Mouse (Mus musculus) hindbrain, embryonic 16.5 days (tissue): ENCODE data around the gene Zfp365. TPM values are rescaled to one million over a fixed set of nuclear protein-coding genes. Genes with fewer than 3 reads are reported as not detected.

Experiments
- ATAC-seq: fragments of 200-750 bp; cut with Nextera tagmentation; 2 replicates; pipeline ENCODE4 v1.8.0; 2017; ENCODE audit warnings: moderate TSS enrichment, moderate library complexity
- H3K27ac ChIP-seq: fragments of 300-500 bp; sonication (generic); 2 replicates; pipeline ENCODE4 v1.5.1; 2014; ENCODE audit warnings: low read depth, mild to moderate bottlenecking, control low read depth, low read length, moderate library complexity
- H3K27me3 ChIP-seq: fragments of 300-500 bp; sonication (generic); replicated peaks from 2 replicates; pipeline ENCODE4 v1.6.1; 2014; ENCODE audit warnings: low read length; ENCODE audit not compliant: control insufficient read depth, insufficient read depth
- H3K36me3 ChIP-seq: fragments of 300-500 bp; sonication (generic); 2 replicates; pipeline ENCODE4 v1.6.1; 2014; ENCODE audit warnings: mild to moderate bottlenecking, low read length, moderate library complexity, mixed read lengths; ENCODE audit not compliant: control insufficient read depth, insufficient read depth
- H3K4me1 ChIP-seq: fragments of 300-500 bp; sonication (generic); 2 replicates; pipeline ENCODE4 v1.6.1; 2014; ENCODE audit warnings: low read depth, low read length; ENCODE audit not compliant: control insufficient read depth, insufficient read depth
- H3K4me2 ChIP-seq: fragments of 300-500 bp; sonication (generic); 2 replicates; pipeline ENCODE4 v1.6.1; 2014; ENCODE audit warnings: mild to moderate bottlenecking, low read length, control low read depth, moderate library complexity
- H3K4me3 ChIP-seq: fragments of 300-500 bp; sonication (generic); 2 replicates; pipeline ENCODE4 v1.5.1; 2014; ENCODE audit warnings: mild to moderate bottlenecking, low read length, control low read depth, moderate library complexity
- H3K9ac ChIP-seq: fragments of 300-500 bp; sonication (generic); 2 replicates; pipeline ENCODE4 v1.6.1; 2014; ENCODE audit warnings: low read depth, mild to moderate bottlenecking, control low read depth, low read length, moderate library complexity
- H3K9me3 ChIP-seq: fragments of 300-500 bp; sonication (generic); 2 replicates; pipeline ENCODE4 v1.6.1; 2014; ENCODE audit warnings: mild to moderate bottlenecking, low read length, moderate library complexity; ENCODE audit not compliant: control insufficient read depth
- WGBS: fragments of 180-500 bp; shearing (Covaris S2); extraction: QIAGEN DNeasy Blood & Tissue Kit; methylation state at CpG from one replicate; pipeline ENCODE4 v1.1.7; 2014; 5-methylcytosine and 5-hydroxymethylcytosine counted together
- polyA plus RNA-seq: library from polyadenylated mRNA; unstranded; fragments of >200 nt; fragmentation: Nextera tagmentation; extraction: Ambion mirVana; gene quantifications from 2 replicates; pipeline ENCODE4 v1.2.1, GENCODE M21; 2015

Zfp365 gene
- polyA plus RNA-seq, 1 experiment from 2014 or later, result 7.5 TPM

- Histone ChIP-seq H3K4me3 (peak overlapping the region; percentile 77), H3K4me2 (peak overlapping the region; percentile 86), H3K9ac (peak overlapping the region; percentile 86), H3K36me3 (peaks cover 2% of the 10 kb centered on the region; the same call in 1 of the 2 replicates), H3K4me1 (0 out of 2 replicates have a peak, but pooled peaks cover 3% of the 10 kb centered on the region), H3K9me3 (no peaks in the 10 kb centered on the region), H3K27me3 (no peaks in the 10 kb centered on the region), H3K27ac (peak overlapping the region; percentile 80)
- WGBS, result 23% methylated on average over 33 of the region's 33 CpGs
- peak; percentile 68 for ATAC-seq
Observed at GRCm38 (mm10) chr10:67911447-67912336, 770 bp downstream of the Zfp365 start.

- WGBS, result 94% methylated on average over 4 of the region's 4 CpGs
Observed at GRCm38 (mm10) chr10:67907931-67908330, 4.5 kb downstream of the Zfp365 start.

GRCm38 (mm10) chr10:67906926-67907325 lies 5.5 kb downstream of the Zfp365 start:
- H3K4me2 ChIP-seq, result no peak overlapping the region
- WGBS, result 89% methylated on average over 2 of the region's 2 CpGs
- H3K36me3 ChIP-seq, result peaks cover 2% of the 10 kb centered on the region; the same call in 1 of the 2 replicates
- ATAC-seq, result no peak
- no peaks in the 10 kb centered on the region for H3K27me3 ChIP-seq
- H3K9me3 ChIP-seq, result no peaks in the 10 kb centered on the region
- H3K4me3 ChIP-seq, result no peak overlapping the region
- H3K4me1 ChIP-seq, result 0 out of 2 replicates have a peak, but pooled peaks cover 3% of the 10 kb centered on the region
- H3K27ac ChIP-seq, result no peak overlapping the region
- no peak overlapping the region for H3K9ac ChIP-seq

More at GRCm38 (mm10) chr10:67907931-67908330, 4.5 kb downstream of the Zfp365 start:
- no peak overlapping the region for H3K4me2 ChIP-seq
- H3K36me3 ChIP-seq, result peaks cover 2% of the 10 kb centered on the region; the same call in 1 of the 2 replicates
- no peak overlapping the region for H3K4me3 ChIP-seq
- no peak for ATAC-seq
- H3K27me3 ChIP-seq, result no peaks in the 10 kb centered on the region
- H3K9ac ChIP-seq, result no peak overlapping the region
- no peaks in the 10 kb centered on the region for H3K9me3 ChIP-seq
- no peak overlapping the region for H3K27ac ChIP-seq
- H3K4me1 ChIP-seq, result 0 out of 2 replicates have a peak, but pooled peaks cover 3% of the 10 kb centered on the region

- ATAC-seq, result no peak
Observed at GRCm38 (mm10) chr10:67906063-67906462, 6.4 kb downstream of the Zfp365 start.

GRCm38 (mm10) chr10:67903387-67903786 lies 9.1 kb downstream of the Zfp365 start:
- no peak overlapping the region for H3K4me2 ChIP-seq
- no peak for ATAC-seq
- H3K4me3 ChIP-seq, result no peak overlapping the region
- WGBS, result 80% methylated on average over 7 of the region's 7 CpGs
- no peaks in the 10 kb centered on the region for H3K9me3 ChIP-seq
- no peaks in the 10 kb centered on the region for H3K4me1 ChIP-seq
- H3K9ac ChIP-seq, result no peak overlapping the region
- H3K27ac ChIP-seq, result no peak overlapping the region
- H3K27me3 ChIP-seq, result no peaks in the 10 kb centered on the region
- no peaks in the 10 kb centered on the region for H3K36me3 ChIP-seq

More at GRCm38 (mm10) chr10:67906063-67906462, 6.4 kb downstream of the Zfp365 start:
- Histone ChIP-seq H3K27ac (no peak overlapping the region), H3K4me1 (no peaks in the 10 kb centered on the region), H3K9ac (no peak overlapping the region), H3K9me3 (no peaks in the 10 kb centered on the region), H3K36me3 (peaks cover 2% of the 10 kb centered on the region; the same call in 1 of the 2 replicates), H3K4me2 (no peak overlapping the region), H3K4me3 (no peak overlapping the region), H3K27me3 (no peaks in the 10 kb centered on the region)
- 83% methylated on average over 4 of the region's 4 CpGs for WGBS

GRCm38 (mm10) chr10:67901179-67901578 lies 11.3 kb downstream of the Zfp365 start:
- H3K4me3 ChIP-seq, result no peak overlapping the region
- H3K4me2 ChIP-seq, result no peak overlapping the region
- H3K9me3 ChIP-seq, result no peaks in the 10 kb centered on the region
- no peak for ATAC-seq
- H3K9ac ChIP-seq, result no peak overlapping the region
- H3K36me3 ChIP-seq, result peaks cover 4% of the 10 kb centered on the region; the same call in 1 of the 2 replicates
- WGBS, result 37% methylated on average over 5 of the region's 5 CpGs
- H3K27me3 ChIP-seq, result no peaks in the 10 kb centered on the region
- H3K4me1 ChIP-seq, result no peaks in the 10 kb centered on the region
- no peak overlapping the region for H3K27ac ChIP-seq

- Histone ChIP-seq H3K36me3 (peaks cover 4% of the 10 kb centered on the region; the same call in 1 of the 2 replicates), H3K9me3 (no peaks in the 10 kb centered on the region), H3K4me1 (no peaks in the 10 kb centered on the region), H3K4me2 (no peak overlapping the region), H3K27ac (no peak overlapping the region), H3K4me3 (no peak overlapping the region), H3K9ac (no peak overlapping the region), H3K27me3 (no peaks in the 10 kb centered on the region)
- ATAC-seq, result no peak
- 77% methylated on average over 4 of the region's 4 CpGs for WGBS
Observed at GRCm38 (mm10) chr10:67898949-67899675, 13.3 kb downstream of the Zfp365 start.

GRCm38 (mm10) chr10:67898355-67898935 lies 14.0 kb downstream of the Zfp365 start:
- H3K27me3 ChIP-seq, result no peaks in the 10 kb centered on the region
- no peak overlapping the region for H3K4me2 ChIP-seq
- 91% methylated on average over 9 of the region's 9 CpGs for WGBS
- no peak overlapping the region for H3K4me3 ChIP-seq
- peaks cover 4% of the 10 kb centered on the region; the same call in 1 of the 2 replicates for H3K36me3 ChIP-seq
- H3K27ac ChIP-seq, result no peak overlapping the region
- H3K9me3 ChIP-seq, result no peaks in the 10 kb centered on the region
- H3K9ac ChIP-seq, result no peak overlapping the region
- no peaks in the 10 kb centered on the region for H3K4me1 ChIP-seq
- no peak for ATAC-seq
